Mouse (Mus musculus): ENCODE results near the gene Plcb3. TPM values are rescaled to one million over a fixed set of nuclear protein-coding genes. Genes with fewer than 3 reads are reported as not detected.
"Not testable (repeated sequence)": the region's sequence is repeated elsewhere in the genome, so short reads cannot be mapped to it uniquely, and the experiment has no call there.

Gene Plcb3
- polyA plus RNA-seq, 1 experiment = 31.5 TPM

GRCm38 (mm10) chr19:6996006-6996405 lies 19.7 kb upstream of the Plcb3 start, which contains the start of the genes Nudt22 and Trpt1:
Gene Nudt22 (minus strand): TSS chr19:6996117.
Gene Trpt1 (plus strand): TSS chr19:6996131.
- peak in 1 of 2 experiments; percentile 57 for DNase-seq (ENCODE audit: low read depth in 1 of 2, low spot score in 2 of 2)
- H3K4me3 ChIP-seq (ENCODE audit: extremely low read depth, insufficient read depth, insufficient read length) = peak within 1 kb of the TSS; percentile 62
- peak within 1 kb of the TSS; percentile 39 for H3K27ac ChIP-seq (ENCODE audit: insufficient read depth, low read length)
- no peaks in the 10 kb centered on the region for H3K27me3 ChIP-seq (ENCODE audit: control insufficient read depth, insufficient read depth, low read length)
- peaks cover 20% of the 10 kb centered on the region for H3K4me1 ChIP-seq (ENCODE audit: control insufficient read depth, insufficient read depth, insufficient read length)
- peaks cover 20% of the 10 kb centered on the region for H3K36me3 ChIP-seq (ENCODE audit: control insufficient read depth, insufficient read depth, low read length)
- TF ChIP-seq POLR2A (IDR thresholded peaks at IDR 0.05; ENCODE audit: low read depth, low read length) (no peak), CTCF (IDR thresholded peaks at IDR 0.05; ENCODE audit: extremely low read depth, insufficient read depth, insufficient read length, insufficient replicate concordance) (no peak)
- 2% methylated on average over 24 of the region's 24 CpGs for WGBS

DNA sequence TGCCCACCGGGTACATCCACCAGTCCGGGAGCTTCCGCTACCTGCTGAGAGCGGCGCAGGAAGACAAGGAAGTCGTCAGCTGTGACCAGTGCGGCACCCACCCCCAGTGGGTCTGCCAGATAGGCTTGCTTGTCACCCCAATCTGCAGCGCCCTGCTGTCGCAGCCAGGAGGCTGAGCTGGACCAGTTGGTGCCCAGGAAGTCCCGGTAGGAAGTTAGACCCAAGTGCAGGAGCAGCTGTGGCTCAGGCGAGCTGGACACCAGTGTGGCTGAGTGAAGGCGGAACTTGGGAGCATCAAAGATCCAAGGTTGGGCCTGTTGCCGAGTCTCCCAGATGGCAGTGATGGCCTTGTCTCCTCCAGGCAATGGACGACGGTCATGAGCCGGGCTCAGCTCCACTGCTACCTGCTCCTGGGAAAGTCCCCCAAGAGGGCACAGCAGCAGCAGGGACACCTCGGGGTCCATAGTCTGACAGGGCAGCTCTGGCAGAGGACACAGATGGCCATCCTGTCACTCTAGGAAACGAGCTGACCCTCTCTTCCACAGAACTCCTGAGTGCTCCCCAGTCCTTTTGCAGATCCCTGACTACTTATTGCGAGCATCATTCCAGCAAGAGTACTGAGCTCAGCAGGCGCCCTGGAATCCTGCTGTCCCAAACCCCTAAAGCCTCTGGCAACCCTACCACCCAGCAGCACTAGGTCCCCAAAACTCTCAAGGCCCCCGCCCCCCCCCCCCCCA lies 19.2 kb upstream of the Plcb3 start:
- TF ChIP-seq POLR2A (IDR thresholded peaks at IDR 0.05; ENCODE audit: low read depth, low read length) (no peak), CTCF (IDR thresholded peaks at IDR 0.05; ENCODE audit: extremely low read depth, insufficient read depth, insufficient read length, insufficient replicate concordance) (no peak)
- Histone ChIP-seq H3K27me3 (ENCODE audit: control insufficient read depth, insufficient read depth, low read length) (no peaks in the 10 kb centered on the region), H3K4me3 (ENCODE audit: extremely low read depth, insufficient read depth, insufficient read length) (peak overlapping the region; percentile 62), H3K36me3 (ENCODE audit: control insufficient read depth, insufficient read depth, low read length) (peaks cover 18% of the 10 kb centered on the region), H3K4me1 (ENCODE audit: control insufficient read depth, insufficient read depth, insufficient read length) (peaks cover 20% of the 10 kb centered on the region), H3K27ac (ENCODE audit: insufficient read depth, low read length) (no peak overlapping the region; the same call in 1 of the 2 replicates)
- DNase-seq (ENCODE audit: low read depth in 1 of 2, low spot score in 2 of 2) = no peak
- WGBS = 55% methylated on average over 20 of the region's 21 CpGs

DNA sequence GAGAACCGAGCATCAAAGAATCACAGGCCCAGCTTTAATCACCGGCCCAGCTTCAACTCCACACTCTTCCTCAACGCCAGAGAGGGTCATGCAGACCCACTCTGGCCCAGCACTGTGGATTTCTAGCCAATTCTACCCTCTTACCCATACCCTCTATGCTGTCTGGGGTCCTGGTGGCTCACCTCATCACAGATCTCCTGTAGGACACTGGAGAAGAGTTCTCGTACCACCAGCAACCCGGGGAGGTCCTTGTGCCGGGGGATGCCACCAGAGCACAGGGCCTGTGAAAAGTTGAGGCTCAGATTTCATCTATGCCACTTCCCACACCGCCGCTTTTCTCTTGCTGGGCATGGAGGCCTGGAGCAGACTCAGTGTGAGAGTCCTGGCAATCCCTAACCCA lies 18.2 kb upstream of the Plcb3 start:
- Histone ChIP-seq H3K27me3 (ENCODE audit: control insufficient read depth, insufficient read depth, low read length) (no peaks in the 10 kb centered on the region), H3K4me3 (ENCODE audit: extremely low read depth, insufficient read depth, insufficient read length) (no peak overlapping the region), H3K27ac (ENCODE audit: insufficient read depth, low read length) (no peak overlapping the region), H3K4me1 (ENCODE audit: control insufficient read depth, insufficient read depth, insufficient read length) (peaks cover 20% of the 10 kb centered on the region), H3K36me3 (ENCODE audit: control insufficient read depth, insufficient read depth, low read length) (peaks cover 10% of the 10 kb centered on the region)
- WGBS = 92% methylated on average over 8 of the region's 8 CpGs
- no peak for DNase-seq (ENCODE audit: low read depth in 1 of 2, low spot score in 2 of 2)
- TF ChIP-seq CTCF (IDR thresholded peaks at IDR 0.05; ENCODE audit: extremely low read depth, insufficient read depth, insufficient read length, insufficient replicate concordance) (no peak), POLR2A (IDR thresholded peaks at IDR 0.05; ENCODE audit: low read depth, low read length) (no peak)

- no peak for DNase-seq (ENCODE audit: low read depth in 1 of 2, low spot score in 2 of 2)
- H3K27ac ChIP-seq (ENCODE audit: insufficient read depth, low read length) = no peak overlapping the region
- H3K4me1 ChIP-seq (ENCODE audit: control insufficient read depth, insufficient read depth, insufficient read length) = peaks cover 20% of the 10 kb centered on the region
- H3K36me3 ChIP-seq (ENCODE audit: control insufficient read depth, insufficient read depth, low read length) = peaks cover 5% of the 10 kb centered on the region
- no peak for TF ChIP-seq CTCF (IDR thresholded peaks at IDR 0.05; ENCODE audit: extremely low read depth, insufficient read depth, insufficient read length, insufficient replicate concordance)
- H3K4me3 ChIP-seq (ENCODE audit: extremely low read depth, insufficient read depth, insufficient read length) = no peak overlapping the region
- WGBS = 90% methylated on average over 8 of the region's 8 CpGs
- H3K27me3 ChIP-seq (ENCODE audit: control insufficient read depth, insufficient read depth, low read length) = no peaks in the 10 kb centered on the region
These were observed 17.7 kb upstream of the Plcb3 start for GRCm38 (mm10) chr19:6994002-6994401.

- no peak for DNase-seq (ENCODE audit: low read depth in 1 of 2, low spot score in 2 of 2)
- Histone ChIP-seq H3K36me3 (ENCODE audit: control insufficient read depth, insufficient read depth, low read length) (peaks cover 1% of the 10 kb centered on the region; the same call in 1 of the 2 replicates), H3K4me3 (ENCODE audit: extremely low read depth, insufficient read depth, insufficient read length) (peak overlapping the region; percentile 44), H3K4me1 (ENCODE audit: control insufficient read depth, insufficient read depth, insufficient read length) (peaks cover 20% of the 10 kb centered on the region), H3K27ac (ENCODE audit: insufficient read depth, low read length) (peak overlapping the region; percentile 26; the same call in 1 of the 2 replicates), H3K27me3 (ENCODE audit: control insufficient read depth, insufficient read depth, low read length) (no peaks in the 10 kb centered on the region)
- WGBS = 74% methylated on average over 14 of the region's 14 CpGs
- TF ChIP-seq POLR2A (IDR thresholded peaks at IDR 0.05; ENCODE audit: low read depth, low read length) (no peak), CTCF (IDR thresholded peaks at IDR 0.05; ENCODE audit: extremely low read depth, insufficient read depth, insufficient read length, insufficient replicate concordance) (no peak)
These were observed 16.9 kb upstream of the Plcb3 start for GRCm38 (mm10) chr19:6993011-6993770.

DNA sequence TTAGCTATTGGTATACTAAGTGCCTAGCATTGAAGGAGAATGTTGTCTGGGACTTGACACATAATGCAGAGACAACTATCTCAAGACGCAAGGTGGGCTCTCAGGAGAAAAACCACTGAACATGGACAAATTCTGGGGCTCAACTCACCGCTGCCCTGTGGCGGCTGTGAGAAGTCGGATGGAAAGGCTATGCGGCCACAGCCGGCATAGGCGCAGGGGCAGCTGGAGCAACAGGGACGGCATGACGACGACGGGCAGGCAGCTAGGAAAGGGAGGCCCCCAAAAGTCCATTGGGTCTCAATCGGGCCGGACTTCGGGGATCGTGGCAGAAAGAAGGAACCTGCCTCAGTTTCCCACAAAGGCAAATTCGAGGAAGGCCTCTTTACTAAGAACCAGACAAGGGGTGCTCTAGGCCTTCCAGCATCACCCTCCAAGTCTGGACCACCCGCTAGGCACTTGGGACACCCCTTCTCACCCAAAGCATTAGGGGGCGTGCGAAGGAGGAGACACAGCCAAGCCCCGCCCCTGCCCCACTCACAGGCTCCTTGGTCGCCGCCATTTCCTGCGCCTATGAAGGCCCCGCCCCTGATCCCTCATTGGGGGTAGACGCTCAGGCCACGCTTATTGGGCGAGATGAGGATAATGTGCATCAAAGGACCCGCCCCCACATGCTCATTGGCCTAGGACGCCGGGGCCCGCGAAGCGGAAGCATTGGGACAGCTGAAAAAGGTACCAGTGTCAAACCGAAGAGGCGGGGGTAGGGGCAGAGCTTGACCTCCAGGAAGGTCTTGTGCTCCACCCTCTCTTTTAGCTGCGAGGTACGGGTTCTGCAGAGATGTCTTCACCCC lies 16.0 kb upstream of the Plcb3 start, which contains the start of gene Dnajc4:
Dnajc4 (minus strand) TSS at position 562 of the 848 bp plus-strand sequence.
- WGBS = under 1% methylated on average over 37 of the region's 37 CpGs
- H3K4me3 ChIP-seq (ENCODE audit: extremely low read depth, insufficient read depth, insufficient read length) = peak within 1 kb of the TSS; percentile 73
- no peaks in the 10 kb centered on the region for H3K27me3 ChIP-seq (ENCODE audit: control insufficient read depth, insufficient read depth, low read length)
- H3K27ac ChIP-seq (ENCODE audit: insufficient read depth, low read length) = peak within 1 kb of the TSS; percentile 26; the same call in 1 of the 2 replicates
- peak; percentile 95 to 97 for DNase-seq (ENCODE audit: low read depth in 1 of 2, low spot score in 2 of 2)
- H3K36me3 ChIP-seq (ENCODE audit: control insufficient read depth, insufficient read depth, low read length) = no peaks in the 10 kb centered on the region
- TF ChIP-seq POLR2A (IDR thresholded peaks at IDR 0.05; ENCODE audit: low read depth, low read length) (peak; percentile 19), CTCF (IDR thresholded peaks at IDR 0.05; ENCODE audit: extremely low read depth, insufficient read depth, insufficient read length, insufficient replicate concordance) (0 out of 2 replicates have a peak, but pooled peaks have one; percentile 7)
- peaks cover 20% of the 10 kb centered on the region for H3K4me1 ChIP-seq (ENCODE audit: control insufficient read depth, insufficient read depth, insufficient read length)

DNA sequence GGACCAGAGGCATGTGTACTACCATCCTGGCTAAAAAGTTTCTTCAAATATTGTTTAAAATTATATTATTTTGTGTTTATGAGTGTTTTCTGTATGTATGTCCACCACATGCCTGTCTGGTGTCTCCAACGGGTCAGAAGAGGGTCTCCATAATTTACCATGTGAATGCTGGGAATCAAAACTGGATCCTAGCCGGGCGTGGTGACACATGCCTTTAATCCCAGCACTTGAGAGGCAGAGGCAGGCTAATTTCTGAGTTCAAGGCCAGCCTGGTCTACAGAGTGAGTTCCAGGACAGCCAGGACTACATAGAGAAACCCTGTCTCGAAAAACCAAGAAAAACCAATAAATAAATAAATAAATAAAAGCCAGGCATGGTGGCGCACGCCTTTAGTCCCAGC lies 14.9 kb upstream of the Plcb3 start:
- 94% methylated on average over 6 of the region's 6 CpGs for WGBS
- H3K36me3 ChIP-seq (ENCODE audit: control insufficient read depth, insufficient read depth, low read length); H3K4me3 ChIP-seq (ENCODE audit: extremely low read depth, insufficient read depth, insufficient read length); H3K27me3 ChIP-seq (ENCODE audit: control insufficient read depth, insufficient read depth, low read length); DNase-seq (ENCODE audit: low read depth in 1 of 2, low spot score in 2 of 2); H3K27ac ChIP-seq (ENCODE audit: insufficient read depth, low read length): not testable (repeated sequence)
- peaks cover 20% of the 10 kb centered on the region for H3K4me1 ChIP-seq (ENCODE audit: control insufficient read depth, insufficient read depth, insufficient read length)

All from spleen, adult 2 months (tissue).